Mouse (Mus musculus) lung, adult 2 months (tissue): ENCODE results near the gene Syt1. TPM values are rescaled to one million over a fixed set of nuclear protein-coding genes. Genes with fewer than 3 reads are reported as not detected.

Source experiments
- DNase-seq: peaks from one replicate; pipeline ENCODE4 v3.0.0; 2022
- H3K4me1 ChIP-seq: fragments of 200-500 bp; 2 replicates; pipeline ENCODE4 v1.6.1; 2011; ENCODE audit warnings: low read length; ENCODE audit not compliant: control insufficient read depth, insufficient read depth
- H3K4me3 ChIP-seq: fragments of 200-500 bp; replicated peaks from 2 replicates; pipeline ENCODE3; 2011; ENCODE audit warnings: low read depth, mild to moderate bottlenecking, control low read depth, low read length; ENCODE audit errors: extremely low read depth
- CTCF ChIP-seq: fragments of 200-500 bp; IDR thresholded peaks from 2 replicates; pipeline ENCODE4 v1.5.1; 2011; ENCODE audit warnings: mild to moderate bottlenecking, low read length, control low read depth; ENCODE audit not compliant: insufficient read depth
- POLR2A ChIP-seq: fragments of 200-500 bp; IDR thresholded peaks from 2 replicates; pipeline ENCODE4 v1.6.1; 2011; ENCODE audit warnings: low read depth, mild to moderate bottlenecking, control low read depth, low read length, borderline replicate concordance; ENCODE audit errors: extremely low read depth
- WGBS: fragments of 180-500 bp; shearing (Covaris S2); methylation state at CpG from one replicate; pipeline ENCODE4 v1.1.7; 2018; 5-methylcytosine and 5-hydroxymethylcytosine counted together
- polyA plus RNA-seq: library from polyadenylated mRNA; depleted of rRNA; stranded (reverse); fragments of >200 nt; gene quantifications from 2 replicates; pipeline ENCODE4 v1.2.3, GENCODE M21; 2012

Gene Syt1
- polyA plus RNA-seq, 1 experiment, result 0.17 TPM

- H3K4me3 ChIP-seq, result no peak overlapping the region
- H3K4me1 ChIP-seq, result no peaks in the 10 kb centered on the region
- 60% methylated on average over 4 of the region's 4 CpGs for WGBS
- DNase-seq, result no peak
- TF ChIP-seq POLR2A (no peak), CTCF (no peak)
Observed at GRCm38 (mm10) chr10:108889084-108889483, 121.7 kb downstream of the Syt1 start.

- no peak for DNase-seq
- no peaks in the 10 kb centered on the region for H3K4me1 ChIP-seq
- no peak overlapping the region for H3K4me3 ChIP-seq
- TF ChIP-seq POLR2A (no peak), CTCF (no peak)
Observed at GRCm38 (mm10) chr10:108886781-108887180, 124.0 kb downstream of the Syt1 start.

- 100% methylated on average over 1 of the region's 1 CpGs for WGBS
- no peak overlapping the region for H3K4me3 ChIP-seq
- TF ChIP-seq CTCF (no peak), POLR2A (no peak)
- H3K4me1 ChIP-seq, result no peaks in the 10 kb centered on the region
- DNase-seq, result no peak
Observed at GRCm38 (mm10) chr10:108885769-108886168, 125.0 kb downstream of the Syt1 start.

- TF ChIP-seq POLR2A (no peak), CTCF (no peak)
- Histone ChIP-seq H3K4me1 (no peaks in the 10 kb centered on the region), H3K4me3 (no peak overlapping the region)
- no peak for DNase-seq
- WGBS, result 76% methylated on average over 1 of the region's 1 CpGs
Observed at GRCm38 (mm10) chr10:108884520-108884919, 126.3 kb downstream of the Syt1 start.

GRCm38 (mm10) chr10:108880372-108880771 lies 130.4 kb downstream of the Syt1 start:
- TF ChIP-seq POLR2A, result no peak
- TF ChIP-seq CTCF, result no peak
- no peak overlapping the region for H3K4me3 ChIP-seq
- 87% methylated on average over 2 of the region's 2 CpGs for WGBS
- DNase-seq, result no peak
- no peaks in the 10 kb centered on the region for H3K4me1 ChIP-seq

- DNase-seq, result no peak
- Histone ChIP-seq H3K4me3 (no peak overlapping the region), H3K4me1 (no peaks in the 10 kb centered on the region)
- TF ChIP-seq POLR2A (no peak), CTCF (no peak)
- WGBS, result 89% methylated on average over 5 of the region's 5 CpGs
Observed at GRCm38 (mm10) chr10:108875730-108876129, 135.1 kb downstream of the Syt1 start.

- no peak overlapping the region for H3K4me3 ChIP-seq
- WGBS, result 61% methylated on average over 4 of the region's 4 CpGs
Observed at GRCm38 (mm10) chr10:108874687-108875086, 136.1 kb downstream of the Syt1 start.

GRCm38 (mm10) chr10:108872359-108872758 lies 138.4 kb downstream of the Syt1 start:
- DNase-seq, result no peak
- TF ChIP-seq CTCF (no peak), POLR2A (no peak)
- 91% methylated on average over 6 of the region's 6 CpGs for WGBS

More at GRCm38 (mm10) chr10:108874687-108875086, 136.1 kb downstream of the Syt1 start:
- TF ChIP-seq POLR2A, result no peak
- no peak for TF ChIP-seq CTCF
- H3K4me1 ChIP-seq, result no peaks in the 10 kb centered on the region
- DNase-seq, result no peak

GRCm38 (mm10) chr10:108870586-108870985 lies 140.2 kb downstream of the Syt1 start:
- DNase-seq, result no peak
- TF ChIP-seq POLR2A, result no peak
- no peak for TF ChIP-seq CTCF
- no peaks in the 10 kb centered on the region for H3K4me1 ChIP-seq
- H3K4me3 ChIP-seq, result no peak overlapping the region
- WGBS, result 80% methylated on average over 4 of the region's 4 CpGs

More at GRCm38 (mm10) chr10:108872359-108872758, 138.4 kb downstream of the Syt1 start:
- no peaks in the 10 kb centered on the region for H3K4me1 ChIP-seq
- H3K4me3 ChIP-seq, result no peak overlapping the region

GRCm38 (mm10) chr10:108868136-108868535 lies 142.6 kb downstream of the Syt1 start:
- DNase-seq, result no peak
- WGBS, result 76% methylated on average over 4 of the region's 4 CpGs

GRCm38 (mm10) chr10:108867202-108867601 lies 143.6 kb downstream of the Syt1 start:
- no peak for TF ChIP-seq POLR2A
- DNase-seq, result no peak
- 61% methylated on average over 6 of the region's 6 CpGs for WGBS
- Histone ChIP-seq H3K4me3 (no peak overlapping the region), H3K4me1 (no peaks in the 10 kb centered on the region)

More at GRCm38 (mm10) chr10:108868136-108868535, 142.6 kb downstream of the Syt1 start:
- no peaks in the 10 kb centered on the region for H3K4me1 ChIP-seq
- no peak overlapping the region for H3K4me3 ChIP-seq
- TF ChIP-seq CTCF (no peak), POLR2A (no peak)
